Mouse (Mus musculus) stomach, embryonic 14.5 days (tissue): ENCODE data around the gene Dchs1. TPM values are rescaled to one million over a fixed set of nuclear protein-coding genes. Genes with fewer than 3 reads are reported as not detected.

Experiments used
- ATAC-seq: fragments of 200-750 bp; cut with Nextera tagmentation; 2 replicates; pipeline ENCODE4 v1.8.0; 2017; ENCODE audit warnings: low read depth, moderate TSS enrichment; ENCODE audit not compliant: insufficient number of reproducible peaks, insufficient read depth, low FRiP score
- H3K27ac ChIP-seq: fragments of 300-500 bp; sonication (generic); 2 replicates; pipeline ENCODE4 v1.5.1; 2014; ENCODE audit warnings: mild to moderate bottlenecking, low read length, moderate library complexity, mixed read lengths
- H3K27me3 ChIP-seq: fragments of 300-500 bp; sonication (generic); 2 replicates; pipeline ENCODE4 v1.6.1; 2014; ENCODE audit warnings: low read length, control low read depth, mixed read lengths; ENCODE audit not compliant: control insufficient read depth, insufficient read depth
- H3K36me3 ChIP-seq: fragments of 300-500 bp; sonication (generic); 2 replicates; pipeline ENCODE4 v1.6.1; 2014; ENCODE audit warnings: mild to moderate bottlenecking, control low read depth, low read length, moderate library complexity, mixed read lengths; ENCODE audit not compliant: control insufficient read depth, insufficient read depth
- H3K4me1 ChIP-seq: fragments of 300-500 bp; sonication (generic); 2 replicates; pipeline ENCODE4 v1.6.1; 2014; ENCODE audit warnings: low read length, control low read depth, mixed read lengths; ENCODE audit not compliant: control insufficient read depth, insufficient read depth
- H3K4me2 ChIP-seq: fragments of 300-500 bp; sonication (generic); replicated peaks from 2 replicates; pipeline ENCODE4 v1.6.1; 2014; ENCODE audit warnings: low read depth, low read length, control low read depth
- H3K4me3 ChIP-seq: fragments of 300-500 bp; sonication (generic); 2 replicates; pipeline ENCODE4 v1.5.1; 2014; ENCODE audit warnings: low read depth, low read length, control low read depth
- H3K9ac ChIP-seq: fragments of 300-500 bp; sonication (generic); replicated peaks from 2 replicates; pipeline ENCODE4 v1.6.1; 2014; ENCODE audit warnings: low read depth, mild to moderate bottlenecking, control low read depth, low read length, moderate library complexity, mixed read lengths
- H3K9me3 ChIP-seq: fragments of 300-500 bp; sonication (generic); 2 replicates; pipeline ENCODE4 v1.6.1; 2016; ENCODE audit warnings: low read depth, low read length, control low read depth; ENCODE audit not compliant: control insufficient read depth
- WGBS: fragments of 180-500 bp; shearing (Covaris S2); extraction: QIAGEN DNeasy Blood & Tissue Kit; methylation state at CpG from one replicate; pipeline ENCODE4 v1.1.7; 2014; 5-methylcytosine and 5-hydroxymethylcytosine counted together
- polyA plus RNA-seq: library from polyadenylated mRNA; unstranded; fragments of >200 nt; fragmentation: Nextera tagmentation; extraction: Ambion mirVana; gene quantifications from 2 replicates; pipeline ENCODE4 v1.2.1, GENCODE M21; 2014

Gene Dchs1
- polyA plus RNA-seq, 1 experiment from 2014 or later = 20.5 TPM

DNA sequence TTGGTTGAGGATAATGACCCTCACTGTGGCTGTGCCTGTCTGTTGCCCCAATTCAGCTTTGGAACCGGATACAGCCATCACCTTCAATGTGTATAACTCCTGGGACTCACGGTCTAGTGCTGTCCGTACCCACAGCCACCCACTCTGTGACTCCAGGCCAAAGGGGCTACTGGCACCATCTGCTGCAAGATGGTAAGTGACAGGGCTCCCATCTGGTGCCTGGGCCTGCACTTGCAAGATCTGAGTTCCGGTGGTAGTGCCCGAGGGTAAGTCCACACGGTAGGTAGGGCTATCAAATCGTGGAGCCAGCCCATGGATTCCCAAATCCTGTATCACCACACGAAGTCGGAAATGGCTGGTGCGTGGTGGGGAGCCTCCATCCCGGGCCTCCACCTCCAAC, 23.1 kb downstream of the Dchs1 start:
- 92% methylated on average over 11 of the region's 11 CpGs for WGBS

GRCm38 (mm10) chr7:105762517-105763270, 24.8 kb downstream of the Dchs1 start:
- no peak overlapping the region for H3K27ac ChIP-seq
- peak overlapping the region; percentile 47 for H3K4me2 ChIP-seq
- no peak overlapping the region for H3K9ac ChIP-seq
- H3K27me3 ChIP-seq = no peaks in the 10 kb centered on the region
- H3K4me1 ChIP-seq = no peaks in the 10 kb centered on the region
- H3K36me3 ChIP-seq = peaks cover 71% of the 10 kb centered on the region
- peak overlapping the region; percentile 13 for H3K4me3 ChIP-seq
- 0 out of 2 replicates have a peak, but pooled peaks have one; percentile 24 for ATAC-seq
- no peaks in the 10 kb centered on the region for H3K9me3 ChIP-seq
- 46% methylated on average over 48 of the region's 55 CpGs for WGBS

More for the DNA sequence above, 23.1 kb downstream of the Dchs1 start:
- no peak for ATAC-seq
- no peaks in the 10 kb centered on the region for H3K9me3 ChIP-seq
- no peak overlapping the region for H3K4me3 ChIP-seq
- no peak overlapping the region for H3K27ac ChIP-seq
- no peaks in the 10 kb centered on the region for H3K4me1 ChIP-seq
- H3K27me3 ChIP-seq = no peaks in the 10 kb centered on the region
- H3K9ac ChIP-seq = no peak overlapping the region
- H3K4me2 ChIP-seq = no peak overlapping the region
- H3K36me3 ChIP-seq = peaks cover 58% of the 10 kb centered on the region

GRCm38 (mm10) chr7:105761813-105762484, 25.5 kb downstream of the Dchs1 start:
- WGBS = 36% methylated on average over 51 of the region's 51 CpGs
- Histone ChIP-seq H3K4me3 (peak overlapping the region; percentile 13), H3K9ac (no peak overlapping the region), H3K4me2 (peak overlapping the region; percentile 47), H3K4me1 (no peaks in the 10 kb centered on the region), H3K9me3 (no peaks in the 10 kb centered on the region), H3K27ac (no peak overlapping the region), H3K36me3 (peaks cover 75% of the 10 kb centered on the region), H3K27me3 (no peaks in the 10 kb centered on the region)
- 0 out of 2 replicates have a peak, but pooled peaks have one; percentile 46 for ATAC-seq

- Histone ChIP-seq H3K9ac (no peak overlapping the region), H3K4me1 (peaks cover 5% of the 10 kb centered on the region; the same call in 1 of the 2 replicates), H3K27me3 (no peaks in the 10 kb centered on the region), H3K9me3 (no peaks in the 10 kb centered on the region), H3K4me2 (no peak overlapping the region), H3K4me3 (no peak overlapping the region), H3K27ac (no peak overlapping the region), H3K36me3 (peaks cover 53% of the 10 kb centered on the region)
- ATAC-seq = no peak
- WGBS = 94% methylated on average over 10 of the region's 10 CpGs
Measured at GRCm38 (mm10) chr7:105753281-105753680, 34.2 kb downstream of the Dchs1 start.

- Histone ChIP-seq H3K4me3 (no peak overlapping the region), H3K4me2 (no peak overlapping the region), H3K36me3 (peaks cover 47% of the 10 kb centered on the region), H3K27me3 (no peaks in the 10 kb centered on the region), H3K9me3 (no peaks in the 10 kb centered on the region), H3K9ac (no peak overlapping the region), H3K27ac (no peak overlapping the region), H3K4me1 (peaks cover 5% of the 10 kb centered on the region; the same call in 1 of the 2 replicates)
- ATAC-seq = no peak; the same call in 1 of the 2 replicates
- 98% methylated on average over 2 of the region's 2 CpGs for WGBS
Measured at GRCm38 (mm10) chr7:105752716-105753115, 34.7 kb downstream of the Dchs1 start.

- peak within 1 kb of the TSS; percentile 60 for H3K4me3 ChIP-seq
- H3K36me3 ChIP-seq = peaks cover 41% of the 10 kb centered on the region
- H3K9me3 ChIP-seq = no peaks in the 10 kb centered on the region
- peak; percentile 93 for ATAC-seq
- 19% methylated on average over 20 of the region's 20 CpGs for WGBS
- peak within 1 kb of the TSS; percentile 53 for H3K9ac ChIP-seq
- H3K27ac ChIP-seq = peak within 1 kb of the TSS; percentile 22; the same call in 1 of the 2 replicates
- no peaks in the 10 kb centered on the region for H3K27me3 ChIP-seq
- peak within 1 kb of the TSS; percentile 76 for H3K4me2 ChIP-seq
- H3K4me1 ChIP-seq = peaks cover 5% of the 10 kb centered on the region; the same call in 1 of the 2 replicates
Measured at GRCm38 (mm10) chr7:105751491-105752433, 35.7 kb downstream of the Dchs1 start, which contains the start of gene Tpp1. Gene Tpp1, minus strand, starts transcription at chr7:105752235.

DNA sequence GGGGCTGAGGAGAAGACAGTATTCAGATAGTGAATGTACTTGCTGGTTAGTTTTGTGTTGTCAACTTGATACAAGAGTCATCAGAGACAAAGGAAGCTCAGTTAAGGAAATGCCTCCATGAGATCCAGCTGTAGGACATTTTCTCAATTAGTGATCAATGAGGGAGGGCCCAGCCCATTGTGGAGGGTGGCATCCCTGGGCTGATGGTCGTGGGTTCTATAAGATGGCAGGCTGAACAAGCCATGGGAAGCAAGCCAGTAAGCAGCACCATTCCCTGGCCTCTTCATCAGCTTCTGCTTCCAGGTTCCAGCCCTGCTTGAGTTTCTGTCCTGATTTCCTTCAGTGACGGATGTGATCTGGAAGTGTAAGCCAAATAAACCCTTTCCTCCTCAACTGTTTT, 39.7 kb downstream of the Dchs1 start:
- Histone ChIP-seq H3K27ac (no peak overlapping the region), H3K4me1 (peaks cover 8% of the 10 kb centered on the region; the same call in 1 of the 2 replicates), H3K27me3 (no peaks in the 10 kb centered on the region), H3K36me3 (peaks cover 12% of the 10 kb centered on the region), H3K9ac (no peak overlapping the region), H3K4me3 (no peak overlapping the region), H3K4me2 (no peak overlapping the region), H3K9me3 (no peaks in the 10 kb centered on the region)
- ATAC-seq = no peak
- 79% methylated on average over 2 of the region's 2 CpGs for WGBS
